Mouse (Mus musculus) testis, adult 2 months (tissue): ENCODE results near the gene Ncam1. TPM values are rescaled to one million over a fixed set of nuclear protein-coding genes. Genes with fewer than 3 reads are reported as not detected.

Experiments used
- H3K27ac ChIP-seq: fragments of 200-500 bp; 2 replicates; pipeline ENCODE4 v1.5.1; 2012; ENCODE audit warnings: low read depth, low read length; ENCODE audit not compliant: control insufficient read depth, insufficient read depth
- H3K27me3 ChIP-seq: fragments of 200-500 bp; 2 replicates; pipeline ENCODE4 v1.6.1; 2012; ENCODE audit warnings: mild to moderate bottlenecking, low read length, moderate library complexity; ENCODE audit not compliant: control insufficient read depth, insufficient read depth
- H3K36me3 ChIP-seq: fragments of 200-500 bp; 2 replicates; pipeline ENCODE4 v1.6.1; 2012; ENCODE audit warnings: mild to moderate bottlenecking, low read length; ENCODE audit not compliant: control insufficient read depth, insufficient read depth
- H3K4me1 ChIP-seq: fragments of 200-500 bp; 2 replicates; pipeline ENCODE4 v1.6.1; 2012; ENCODE audit warnings: low read length; ENCODE audit not compliant: control insufficient read depth, insufficient read depth
- H3K4me3 ChIP-seq: fragments of 200-500 bp; 2 replicates; pipeline ENCODE4 v1.5.1; 2012; ENCODE audit warnings: low read depth, mild to moderate bottlenecking, low read length, moderate library complexity, mixed read lengths; ENCODE audit not compliant: control insufficient read depth
- CTCF ChIP-seq: fragments of 200-500 bp; IDR thresholded peaks from 2 replicates; pipeline ENCODE4 v1.5.1; 2012; ENCODE audit warnings: low read depth, mild to moderate bottlenecking, inconsistent platforms, low read length, moderate library complexity; ENCODE audit not compliant: control insufficient read depth, insufficient read depth, insufficient replicate concordance
- POLR2A ChIP-seq: fragments of 200-500 bp; IDR thresholded peaks from 2 replicates; pipeline ENCODE4 v1.6.1; 2012; ENCODE audit warnings: low read depth, mild to moderate bottlenecking, inconsistent platforms, low read length, moderate library complexity; ENCODE audit not compliant: control insufficient read depth
- polyA plus RNA-seq: library from polyadenylated mRNA; depleted of rRNA; stranded (reverse); fragments of >200 nt; gene quantifications from 2 replicates; pipeline ENCODE4 v1.2.3, GENCODE M21; 2012

Ncam1 gene
- polyA plus RNA-seq, 1 experiment: 5.5 TPM

DNA sequence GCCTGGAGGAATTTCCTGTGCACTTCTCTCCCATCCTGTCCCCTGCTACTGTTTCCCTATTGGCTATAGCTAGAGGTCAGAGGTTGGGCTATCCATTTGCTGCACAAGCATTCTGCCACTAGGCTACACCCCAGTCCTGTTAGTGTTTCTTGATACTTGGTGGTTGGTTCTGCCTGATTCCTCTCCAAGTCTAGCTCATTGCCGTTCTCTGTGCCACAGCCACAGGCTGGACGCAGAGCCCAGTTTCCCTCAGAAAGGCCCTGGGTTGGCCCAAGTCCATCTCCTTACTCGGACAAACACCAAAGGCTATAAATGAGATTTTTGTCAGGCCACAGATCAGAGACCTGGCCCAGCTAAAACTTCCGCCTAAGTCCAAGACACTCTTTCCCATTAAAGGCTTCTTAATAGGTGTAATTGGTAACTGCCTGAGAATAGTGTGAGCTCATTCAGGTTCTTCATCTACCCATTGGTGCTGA lies 140.3 kb downstream of the Ncam1 start:
- no peak overlapping the region for H3K4me3 ChIP-seq
- H3K4me1 ChIP-seq: no peaks in the 10 kb centered on the region
- H3K36me3 ChIP-seq: no peaks in the 10 kb centered on the region
- no peaks in the 10 kb centered on the region for H3K27me3 ChIP-seq
- no peak overlapping the region for H3K27ac ChIP-seq
- TF ChIP-seq POLR2A (no peak), CTCF (no peak)

DNA sequence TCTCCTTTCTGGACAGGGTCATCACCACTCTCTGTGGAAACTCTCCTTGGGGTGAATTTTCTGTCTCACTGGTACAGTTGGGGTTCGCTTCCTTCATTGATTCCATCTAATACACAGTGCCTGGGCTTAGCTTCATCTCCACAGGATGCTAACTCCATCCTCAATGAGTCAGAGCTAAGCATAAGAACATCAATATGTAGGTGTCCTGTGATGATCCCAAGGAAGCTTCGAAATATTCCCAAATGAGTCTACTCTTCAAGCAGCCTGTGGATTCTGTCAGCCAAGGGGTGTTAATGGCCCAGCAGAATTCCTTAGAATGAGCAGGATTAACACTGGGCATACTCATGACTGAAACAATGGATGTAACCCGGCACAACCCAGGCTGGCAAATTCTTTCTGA lies 144.3 kb downstream of the Ncam1 start:
- Histone ChIP-seq H3K36me3 (no peaks in the 10 kb centered on the region), H3K27me3 (no peaks in the 10 kb centered on the region), H3K4me3 (no peak overlapping the region), H3K4me1 (no peaks in the 10 kb centered on the region), H3K27ac (no peak overlapping the region)
- TF ChIP-seq POLR2A: no peak
- TF ChIP-seq CTCF: no peak

DNA sequence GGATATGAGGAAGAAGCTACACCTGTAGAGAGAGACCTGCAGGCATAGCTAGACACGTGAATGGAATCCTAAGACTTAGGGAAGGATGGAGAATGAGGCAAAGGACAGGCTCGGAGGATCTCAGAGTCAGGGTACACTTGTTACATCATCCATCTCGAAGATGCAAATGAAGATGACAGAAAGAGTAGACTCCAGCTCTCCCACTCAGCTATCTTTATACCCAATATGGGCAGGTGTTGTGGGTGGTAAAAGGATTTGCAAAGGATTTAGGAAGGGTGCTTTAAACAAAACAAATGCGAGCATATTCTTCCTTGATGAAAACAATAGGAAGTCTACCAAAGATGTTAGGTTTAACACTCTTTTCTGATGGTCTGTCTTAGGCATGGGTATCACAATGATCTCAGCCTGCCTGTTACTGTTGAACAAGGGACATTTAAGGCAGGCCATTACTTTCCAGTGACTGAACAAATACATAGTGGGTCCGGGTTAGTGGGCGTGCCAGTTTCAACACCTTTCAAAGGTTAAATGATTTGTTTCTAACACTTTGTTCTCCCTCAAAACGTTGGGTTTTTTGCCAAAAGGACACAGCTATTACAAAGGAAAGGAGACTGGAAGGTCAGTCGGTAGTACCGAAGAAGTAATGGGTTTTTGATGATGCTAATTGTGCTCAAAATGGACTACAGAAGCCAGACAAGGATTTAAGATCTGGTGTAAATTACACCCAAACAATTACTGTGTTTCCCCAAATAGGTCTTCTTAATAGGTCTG lies 145.1 kb downstream of the Ncam1 start:
- no peaks in the 10 kb centered on the region for H3K4me1 ChIP-seq
- no peak for TF ChIP-seq CTCF
- TF ChIP-seq POLR2A: no peak

DNA sequence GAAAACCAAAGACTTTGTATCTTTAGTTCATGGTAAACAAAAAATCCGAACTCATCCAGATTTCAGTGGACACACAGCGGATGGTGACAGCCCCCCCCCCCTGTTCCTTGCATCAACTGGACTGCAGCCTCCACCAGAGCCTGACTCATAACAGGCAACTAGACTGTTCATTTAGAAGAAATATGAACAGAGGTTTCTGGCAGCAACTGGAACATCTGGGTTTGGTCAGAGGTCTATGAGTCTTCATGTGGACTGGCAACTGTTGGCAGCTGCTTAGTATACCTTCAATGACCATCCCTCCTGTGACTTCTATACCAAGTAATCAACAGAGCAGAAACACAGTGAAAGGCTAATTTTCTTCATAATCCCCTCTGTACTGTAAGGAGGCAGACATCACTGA lies 154.4 kb downstream of the Ncam1 start:
- H3K36me3 ChIP-seq: no peaks in the 10 kb centered on the region
- no peaks in the 10 kb centered on the region for H3K27me3 ChIP-seq
- TF ChIP-seq CTCF (no peak), POLR2A (no peak)
- no peak overlapping the region for H3K4me3 ChIP-seq
- no peak overlapping the region for H3K27ac ChIP-seq
- no peaks in the 10 kb centered on the region for H3K4me1 ChIP-seq

More for the DNA sequence above, 145.1 kb downstream of the Ncam1 start:
- no peak overlapping the region for H3K27ac ChIP-seq
- no peak overlapping the region for H3K4me3 ChIP-seq
- no peaks in the 10 kb centered on the region for H3K36me3 ChIP-seq
- no peaks in the 10 kb centered on the region for H3K27me3 ChIP-seq

DNA sequence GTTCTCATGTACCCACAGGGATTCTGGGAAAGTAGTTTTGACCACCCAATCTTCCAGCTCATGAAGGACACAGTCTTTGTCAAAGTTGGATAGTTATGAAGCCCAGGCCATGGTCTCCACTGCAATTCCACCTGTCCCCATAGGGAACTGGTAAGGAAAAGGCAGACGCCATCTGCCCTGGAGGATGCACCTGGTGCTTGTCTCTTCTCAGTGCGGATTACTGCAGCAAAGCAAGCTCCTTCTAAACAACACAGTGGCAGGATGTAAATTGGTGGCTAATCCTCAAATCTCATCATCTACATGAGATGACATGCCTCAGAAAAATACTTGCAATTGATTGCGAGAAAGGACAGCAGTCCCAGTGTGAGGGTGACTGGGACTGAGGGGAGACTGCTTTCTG lies 158.0 kb downstream of the Ncam1 start:
- Histone ChIP-seq H3K4me3 (no peak overlapping the region), H3K4me1 (no peaks in the 10 kb centered on the region), H3K27ac (no peak overlapping the region), H3K36me3 (no peaks in the 10 kb centered on the region), H3K27me3 (no peaks in the 10 kb centered on the region)
- TF ChIP-seq CTCF (no peak), POLR2A (no peak)

DNA sequence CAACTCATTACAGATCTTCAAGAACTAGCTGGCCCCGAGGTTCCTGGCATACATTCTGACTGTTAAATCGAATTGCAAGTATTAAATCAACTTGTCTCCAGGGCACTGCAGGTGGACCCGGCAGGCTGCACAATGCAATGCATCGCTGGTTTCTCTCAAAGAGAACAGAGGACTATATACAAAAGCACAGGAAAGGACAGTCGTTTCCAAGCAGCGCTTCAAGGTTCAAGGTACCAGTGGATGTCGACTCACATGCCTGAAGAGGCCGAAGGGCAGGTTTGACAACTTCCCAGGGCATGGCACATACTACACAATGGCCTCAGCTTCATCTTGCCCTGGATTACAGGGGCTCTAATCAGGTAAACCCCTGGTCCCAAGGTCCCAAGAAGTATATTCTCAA lies 158.6 kb downstream of the Ncam1 start:
- TF ChIP-seq CTCF (no peak), POLR2A (no peak)
- Histone ChIP-seq H3K4me1 (no peaks in the 10 kb centered on the region), H3K27me3 (no peaks in the 10 kb centered on the region), H3K36me3 (no peaks in the 10 kb centered on the region), H3K27ac (no peak overlapping the region), H3K4me3 (no peak overlapping the region)

DNA sequence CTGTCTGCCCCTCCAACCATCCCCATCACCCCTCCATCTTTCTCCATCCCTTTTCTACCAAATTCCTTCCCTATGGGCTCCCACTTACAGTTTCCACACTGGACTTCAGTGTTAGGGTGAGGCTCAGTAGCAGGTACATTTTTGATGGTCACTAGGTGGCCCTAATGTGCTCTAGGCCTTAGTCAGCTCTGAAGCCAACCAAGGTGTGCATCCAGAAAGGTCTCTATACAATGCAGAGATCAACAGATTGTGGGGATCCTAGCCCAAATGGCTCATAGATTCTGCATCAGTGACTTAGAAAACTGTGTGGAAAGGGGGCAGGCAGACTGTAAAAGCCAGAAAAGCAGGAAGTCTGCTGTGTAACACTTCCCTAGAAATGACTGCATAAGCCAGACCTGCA lies 160.8 kb downstream of the Ncam1 start:
- H3K27ac ChIP-seq: no peak overlapping the region
- TF ChIP-seq POLR2A (no peak), CTCF (no peak)
- no peak overlapping the region for H3K4me3 ChIP-seq
- H3K27me3 ChIP-seq: no peaks in the 10 kb centered on the region
- H3K36me3 ChIP-seq: no peaks in the 10 kb centered on the region
- H3K4me1 ChIP-seq: no peaks in the 10 kb centered on the region

DNA sequence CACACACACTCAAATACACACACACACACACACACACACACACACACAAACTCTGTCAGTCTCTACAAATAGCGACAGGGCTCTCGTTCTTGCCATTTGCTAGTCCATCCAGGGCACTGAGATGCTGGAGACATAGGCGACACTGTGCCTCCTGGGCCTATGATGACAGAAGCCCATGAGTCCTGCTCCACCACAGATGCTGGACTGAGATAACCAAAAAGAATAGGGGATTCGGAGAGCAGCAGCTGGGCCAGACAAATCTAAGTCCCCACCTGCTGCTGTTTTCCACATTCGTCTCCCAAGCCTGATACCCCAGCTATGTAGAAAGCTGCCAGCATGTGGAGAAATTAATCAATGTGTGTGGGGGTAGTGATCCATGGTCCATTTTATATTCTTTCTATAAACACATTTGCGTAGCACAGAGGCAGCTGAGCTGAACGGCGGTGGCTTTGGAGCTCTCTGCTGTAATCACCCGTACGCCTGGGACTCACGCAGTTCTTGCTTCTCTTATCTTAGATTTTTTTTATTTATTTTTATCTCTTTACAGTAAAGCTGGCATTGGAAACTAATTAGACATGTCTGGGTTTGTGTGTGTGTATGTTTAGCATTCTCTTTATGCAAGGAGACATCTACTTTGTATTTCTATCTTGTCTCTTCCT lies 162.9 kb downstream of the Ncam1 start:
- Histone ChIP-seq H3K4me1 (no peaks in the 10 kb centered on the region), H3K27ac (no peak overlapping the region)
- no peak for TF ChIP-seq POLR2A
- TF ChIP-seq CTCF: no peak

More for the DNA sequence above, 162.9 kb downstream of the Ncam1 start:
- no peak overlapping the region for H3K4me3 ChIP-seq
- H3K36me3 ChIP-seq: no peaks in the 10 kb centered on the region
- no peaks in the 10 kb centered on the region for H3K27me3 ChIP-seq
